In genomic region chr17:69401146-69401545, GRCm38 (mm10) we compare ENCODE assay signal across 14 mouse cellular contexts. TPM values are rescaled to one million over a fixed set of nuclear protein-coding genes. Genes with fewer than 3 reads are reported as not detected.
DNase-seq lines count a peak whose midpoint lies in the region; ATAC-seq lines count a peak whose summit lies in the region.
"Had no signal": no experiment of that assay in that cellular context is flagged by ENCODE, and none has a peak within 500 bp of the region (broad histone marks: within the 10 kb centered on the region; RNA-seq: fewer than 3 reads in every experiment).

No protein-coding gene starts in this region.

- peak; percentile 31 for DNase-seq in thymus, postnatal 4 days
- no peak for DNase-seq in thymus, postnatal 36 days
- DNase-seq in MEL-GATA-1-ER (ENCODE audit: extremely low read depth, low read depth), result peak; percentile 68
- no peak for DNase-seq in liver, embryonic 11.5 days (ENCODE audit: low spot score)
- DNase-seq in ovary, postnatal 14 days (ENCODE audit: low spot score), result no peak
- DNase-seq in testis, postnatal 10 days (ENCODE audit: low spot score), result no peak
- DNase-seq in midbrain, embryonic 10.5 days (ENCODE audit: low spot score), result no peak
- DNase-seq: cerebellum, postnatal 10 days; kidney, postnatal 10 days; lung, adult 2 months had no signal

- H3K4me2 ChIP-seq in liver, embryonic 11.5 days, result no peak overlapping the region
- H3K4me2 ChIP-seq: embryonic facial prominence, embryonic 15.5 days; hindbrain, embryonic 15.5 days had no signal

- H3K9me3 ChIP-seq in liver, embryonic 11.5 days (ENCODE audit: control insufficient read depth, low read length), result no peaks in the 10 kb centered on the region
- H3K9me3 ChIP-seq in midbrain, embryonic 10.5 days (replicated peaks), result no peaks in the 10 kb centered on the region
- H3K9me3 ChIP-seq: embryonic facial prominence, embryonic 15.5 days; hindbrain, embryonic 15.5 days had no signal

- peaks cover 6% of the 10 kb centered on the region for H3K4me1 ChIP-seq in liver, embryonic 11.5 days (replicated peaks; ENCODE audit: control insufficient read depth, insufficient read depth, low read length)
- H3K4me1 ChIP-seq in midbrain, embryonic 10.5 days, result no peaks in the 10 kb centered on the region
- H3K4me1 ChIP-seq: embryonic facial prominence, embryonic 15.5 days; hindbrain, embryonic 15.5 days had no signal

- peak; percentile 67 for ATAC-seq in liver, embryonic 11.5 days (replicated peaks; ENCODE audit: low FRiP score)

- WGBS in liver, embryonic 11.5 days, result 65% methylated on average over 2 of the region's 2 CpGs
- 81% methylated on average over 2 of the region's 2 CpGs for WGBS in midbrain, embryonic 10.5 days

- H3K36me3 ChIP-seq in liver, embryonic 11.5 days (ENCODE audit: control insufficient read depth, insufficient read depth, low read length), result no peaks in the 10 kb centered on the region
- H3K36me3 ChIP-seq in midbrain, embryonic 10.5 days, result no peaks in the 10 kb centered on the region
- H3K36me3 ChIP-seq: embryonic facial prominence, embryonic 15.5 days; hindbrain, embryonic 15.5 days had no signal

- H3K4me3 ChIP-seq in liver, embryonic 11.5 days (ENCODE audit: low read depth, low read length), result no peak overlapping the region
- H3K4me3 ChIP-seq in midbrain, embryonic 10.5 days, result no peak overlapping the region
- H3K4me3 ChIP-seq: embryonic facial prominence, embryonic 15.5 days; hindbrain, embryonic 15.5 days had no signal

- H3K9ac ChIP-seq in liver, embryonic 11.5 days (ENCODE audit: low read depth, low read length), result no peak overlapping the region
- H3K9ac ChIP-seq: embryonic facial prominence, embryonic 15.5 days; hindbrain, embryonic 15.5 days had no signal

- no peaks in the 10 kb centered on the region for H3K27me3 ChIP-seq in liver, embryonic 11.5 days (replicated peaks; ENCODE audit: control insufficient read depth, insufficient read depth, low read length)
- no peaks in the 10 kb centered on the region for H3K27me3 ChIP-seq in midbrain, embryonic 10.5 days (ENCODE audit: low read depth, poor library complexity, severe bottlenecking)
- H3K27me3 ChIP-seq: embryonic facial prominence, embryonic 15.5 days; hindbrain, embryonic 15.5 days had no signal

- H3K27ac ChIP-seq in liver, embryonic 11.5 days (ENCODE audit: low read depth, low read length), result no peak overlapping the region
- no peak overlapping the region for H3K27ac ChIP-seq in midbrain, embryonic 10.5 days (replicated peaks)
- H3K27ac ChIP-seq: embryonic facial prominence, embryonic 15.5 days; hindbrain, embryonic 15.5 days had no signal

RNA-seq across cellular contexts. Expression of gene Zbtb14, which starts 18.3 kb away (rescaled TPM):
- polyA plus RNA-seq in liver, embryonic 11.5 days (2014; fragmentation: Nextera tagmentation; extraction: Ambion mirVana), result 19.5 and 21.4 TPM in 2 replicates
- polyA plus RNA-seq in midbrain, embryonic 10.5 days (2016; fragmentation: Nextera tagmentation; extraction: Ambion mirVana), result 33.2 and 33.7 TPM in 2 replicates

RNA-seq across cellular contexts. Expression of gene Akain1, which starts 38.0 kb away (rescaled TPM):
- polyA plus RNA-seq in liver, embryonic 11.5 days (2014; fragmentation: Nextera tagmentation; extraction: Ambion mirVana), result not detected in 2 replicates
- 0.05 TPM in 1 of 2 replicates, not detected in the other for polyA plus RNA-seq in midbrain, embryonic 10.5 days (2016; fragmentation: Nextera tagmentation; extraction: Ambion mirVana)
- polyA plus RNA-seq: embryonic facial prominence, embryonic 15.5 days; lung, adult 2 months; small intestine, adult 2 months; urinary bladder, adult 2 months had no signal

Comparison
In these comparisons a context has a peak if more than half of its experiments do, and no peak if none do; other contexts are left out.
1. DNase-seq: peak in thymus, postnatal 4 days (single experiment) and MEL-GATA-1-ER (single experiment); none in thymus, postnatal 36 days (0 of 2), liver, embryonic 11.5 days (single experiment), ovary, postnatal 14 days (single experiment), testis, postnatal 10 days (single experiment) and midbrain, embryonic 10.5 days (single experiment).